20 mouse cellular contexts compared by ENCODE assay signal in genomic region chr1:136165436-136165835, GRCm38 (mm10). TPM values are rescaled to one million over a fixed set of nuclear protein-coding genes. Genes with fewer than 3 reads are reported as not detected.
DNase-seq lines count a peak whose midpoint lies in the region; ATAC-seq and TF ChIP-seq lines count a peak whose summit lies in the region.
"Had no signal": no experiment of that assay in that cellular context is flagged by ENCODE, and none has a peak within 500 bp of the region (broad histone marks: within the 10 kb centered on the region; RNA-seq: fewer than 3 reads in every experiment).

No protein-coding gene starts in this region.

- no peak for TF ChIP-seq EP300 in liver, postnatal 0 days (IDR thresholded peaks at IDR 0.05; ENCODE audit: low read depth)

- H3K4me3 ChIP-seq in forebrain, embryonic 13.5 days = no peak overlapping the region
- no peak overlapping the region for H3K4me3 ChIP-seq in forebrain, embryonic 10.5 days
- H3K4me3 ChIP-seq in forebrain, embryonic 15.5 days = no peak overlapping the region
- no peak overlapping the region for H3K4me3 ChIP-seq in midbrain, embryonic 16.5 days (ENCODE audit: low read depth, low read length)
- H3K4me3 ChIP-seq in liver, postnatal 0 days (ENCODE audit: low read depth, low read length) = no peak overlapping the region
- no peak overlapping the region for H3K4me3 ChIP-seq in kidney, embryonic 14.5 days (ENCODE audit: low read length)

- peaks cover 11% of the 10 kb centered on the region; the same call in 1 of the 2 replicates for H3K4me1 ChIP-seq in forebrain, embryonic 13.5 days
- H3K4me1 ChIP-seq in forebrain, embryonic 10.5 days = peaks cover 15% of the 10 kb centered on the region; the same call in 1 of the 2 replicates
- no peaks in the 10 kb centered on the region for H3K4me1 ChIP-seq in forebrain, embryonic 15.5 days
- no peaks in the 10 kb centered on the region for H3K4me1 ChIP-seq in midbrain, embryonic 16.5 days (ENCODE audit: control insufficient read depth, insufficient read depth, low read length)
- no peaks in the 10 kb centered on the region for H3K4me1 ChIP-seq in liver, postnatal 0 days (ENCODE audit: insufficient read depth)
- H3K4me1 ChIP-seq in kidney, embryonic 14.5 days (ENCODE audit: control insufficient read depth, insufficient read depth, low read length) = 0 out of 2 replicates have a peak, but pooled peaks cover 3% of the 10 kb centered on the region

- H3K27me3 ChIP-seq in forebrain, embryonic 13.5 days = no peaks in the 10 kb centered on the region
- H3K27me3 ChIP-seq in forebrain, embryonic 10.5 days (ENCODE audit: poor library complexity, severe bottlenecking) = no peaks in the 10 kb centered on the region
- H3K27me3 ChIP-seq in forebrain, embryonic 15.5 days = no peaks in the 10 kb centered on the region
- H3K27me3 ChIP-seq in midbrain, embryonic 16.5 days (ENCODE audit: control insufficient read depth, insufficient read depth, low read depth, low read length) = no peaks in the 10 kb centered on the region
- H3K27me3 ChIP-seq in liver, postnatal 0 days (ENCODE audit: insufficient read depth, low read length) = no peaks in the 10 kb centered on the region
- H3K27me3 ChIP-seq in kidney, embryonic 14.5 days (ENCODE audit: control insufficient read depth, insufficient read depth, low read length) = no peaks in the 10 kb centered on the region
- H3K27me3 ChIP-seq: CH12.LX had no signal

- H3K27ac ChIP-seq in forebrain, embryonic 13.5 days = no peak overlapping the region
- no peak overlapping the region for H3K27ac ChIP-seq in forebrain, embryonic 10.5 days
- H3K27ac ChIP-seq in forebrain, embryonic 15.5 days (replicated peaks) = no peak overlapping the region
- H3K27ac ChIP-seq in midbrain, embryonic 16.5 days (ENCODE audit: low read length) = no peak overlapping the region
- no peak overlapping the region for H3K27ac ChIP-seq in liver, postnatal 0 days (ENCODE audit: low read depth)
- no peak overlapping the region for H3K27ac ChIP-seq in kidney, embryonic 14.5 days (ENCODE audit: low read depth, low read length)

- ATAC-seq in forebrain, embryonic 13.5 days = peak; percentile 42; the same call in 1 of the 2 replicates
- ATAC-seq in forebrain, embryonic 15.5 days (replicated peaks) = peak; percentile 45; the same call in 1 of the 2 replicates
- peak; percentile 41 for ATAC-seq in midbrain, embryonic 16.5 days
- no peak for ATAC-seq in liver, postnatal 0 days
- no peak for ATAC-seq in kidney, embryonic 14.5 days (ENCODE audit: low FRiP score, low TSS enrichment)

- no peak for DNase-seq in forebrain, embryonic 10.5 days (ENCODE audit: extremely low spot score, low spot score)
- peak; percentile 47 for DNase-seq in ES-CJ7 (ENCODE audit: low read depth, low spot score)
- no peak for DNase-seq in liver, postnatal 0 days
- DNase-seq: adrenal gland, postnatal 10 days; cerebellum, adult 18-20 months; gastrocnemius, postnatal 25 days; kidney, adult 9 months; kidney, postnatal 4 days; liver; lung, adult 18-20 months; right cerebral cortex, postnatal 25 days; thymus, postnatal 25 days had no signal

- H3K9me3 ChIP-seq in forebrain, embryonic 13.5 days (replicated peaks) = no peaks in the 10 kb centered on the region
- H3K9me3 ChIP-seq in forebrain, embryonic 10.5 days = no peaks in the 10 kb centered on the region
- H3K9me3 ChIP-seq in forebrain, embryonic 15.5 days = no peaks in the 10 kb centered on the region
- H3K9me3 ChIP-seq in midbrain, embryonic 16.5 days (replicated peaks; ENCODE audit: control insufficient read depth, low read length, poor library complexity, severe bottlenecking) = no peaks in the 10 kb centered on the region
- H3K9me3 ChIP-seq in liver, postnatal 0 days (ENCODE audit: low read length) = no peaks in the 10 kb centered on the region
- no peaks in the 10 kb centered on the region for H3K9me3 ChIP-seq in kidney, embryonic 14.5 days (ENCODE audit: control insufficient read depth, low read length)

- WGBS in forebrain, embryonic 13.5 days = 49% methylated on average over 2 of the region's 2 CpGs
- WGBS in forebrain, embryonic 10.5 days = 69% methylated on average over 2 of the region's 2 CpGs
- WGBS in forebrain, embryonic 15.5 days = 49% methylated on average over 2 of the region's 2 CpGs
- WGBS in midbrain, embryonic 16.5 days = 35% methylated on average over 2 of the region's 2 CpGs
- 71% methylated on average over 2 of the region's 2 CpGs for WGBS in liver, postnatal 0 days (ENCODE audit: insufficient replicate concordance)
- 72% methylated on average over 2 of the region's 2 CpGs for WGBS in kidney, embryonic 14.5 days

- peaks cover 93% of the 10 kb centered on the region for H3K36me3 ChIP-seq in forebrain, embryonic 13.5 days (ENCODE audit: poor library complexity, severe bottlenecking)
- H3K36me3 ChIP-seq in forebrain, embryonic 10.5 days (replicated peaks) = peaks cover 65% of the 10 kb centered on the region
- H3K36me3 ChIP-seq in forebrain, embryonic 15.5 days = peaks cover 94% of the 10 kb centered on the region
- H3K36me3 ChIP-seq in midbrain, embryonic 16.5 days (ENCODE audit: control insufficient read depth, insufficient read depth, low read length) = peaks cover 45% of the 10 kb centered on the region
- H3K36me3 ChIP-seq in liver, postnatal 0 days (replicated peaks; ENCODE audit: insufficient read depth, low read length) = peaks cover 21% of the 10 kb centered on the region
- peaks cover 14% of the 10 kb centered on the region; the same call in 1 of the 2 replicates for H3K36me3 ChIP-seq in kidney, embryonic 14.5 days (ENCODE audit: control insufficient read depth, insufficient read depth, low read length)

- TF ChIP-seq CTCF in liver, postnatal 0 days (IDR thresholded peaks at IDR 0.05; ENCODE audit: low read depth) = no peak

- no peak overlapping the region for H3K4me2 ChIP-seq in forebrain, embryonic 13.5 days
- H3K4me2 ChIP-seq in forebrain, embryonic 15.5 days (replicated peaks) = no peak overlapping the region
- H3K4me2 ChIP-seq in midbrain, embryonic 16.5 days (ENCODE audit: low read length) = no peak overlapping the region
- no peak overlapping the region for H3K4me2 ChIP-seq in liver, postnatal 0 days (ENCODE audit: low read depth, low read length)
- no peak overlapping the region for H3K4me2 ChIP-seq in kidney, embryonic 14.5 days (replicated peaks; ENCODE audit: low read depth, low read length)

- no peak overlapping the region for H3K9ac ChIP-seq in forebrain, embryonic 13.5 days
- H3K9ac ChIP-seq in forebrain, embryonic 15.5 days (replicated peaks) = no peak overlapping the region
- no peak overlapping the region for H3K9ac ChIP-seq in midbrain, embryonic 16.5 days (ENCODE audit: low read depth, low read length)
- H3K9ac ChIP-seq in liver, postnatal 0 days (replicated peaks) = no peak overlapping the region
- H3K9ac ChIP-seq in kidney, embryonic 14.5 days (ENCODE audit: low read depth, low read length) = no peak overlapping the region

RNA-seq across cellular contexts. Expression of gene Kif21b, which starts 34.2 kb away (rescaled TPM):
- polyA plus RNA-seq in forebrain, embryonic 13.5 days (2015; fragmentation: Nextera tagmentation; extraction: Ambion mirVana) = 43.4 and 45.5 TPM in 2 replicates
- 5.8 and 8.8 TPM in 2 replicates for polyA plus RNA-seq in forebrain, embryonic 10.5 days (2016; fragmentation: Nextera tagmentation; extraction: Ambion mirVana)
- 71.9 and 75.0 TPM in 2 replicates for polyA plus RNA-seq in forebrain, embryonic 15.5 days (2015; fragmentation: Nextera tagmentation; extraction: Ambion mirVana)
- 47.9 and 55.7 TPM in 2 replicates for polyA plus RNA-seq in midbrain, embryonic 16.5 days (2015; fragmentation: Nextera tagmentation; extraction: Ambion mirVana)
- 0.91 and 1.1 TPM in 2 replicates for polyA plus RNA-seq in liver, postnatal 0 days (2015; fragmentation: Nextera tagmentation; extraction: Ambion mirVana)
- 3.2 and 3.3 TPM in 2 replicates for polyA plus RNA-seq in kidney, embryonic 14.5 days (2014; fragmentation: Nextera tagmentation; extraction: Ambion mirVana)

RNA-seq across cellular contexts. Expression of gene Mroh3, which starts 47.2 kb away (rescaled TPM):
- polyA plus RNA-seq in forebrain, embryonic 13.5 days (2015; fragmentation: Nextera tagmentation; extraction: Ambion mirVana) = 0.20 TPM in 1 of 2 replicates, not detected in the other
- polyA plus RNA-seq in forebrain, embryonic 10.5 days (2016; fragmentation: Nextera tagmentation; extraction: Ambion mirVana) = 0.27 and 0.28 TPM in 2 replicates
- not detected in 2 replicates for polyA plus RNA-seq in forebrain, embryonic 15.5 days (2015; fragmentation: Nextera tagmentation; extraction: Ambion mirVana)
- not detected in 2 replicates for polyA plus RNA-seq in midbrain, embryonic 16.5 days (2015; fragmentation: Nextera tagmentation; extraction: Ambion mirVana)
- polyA plus RNA-seq in liver, postnatal 0 days (2015; fragmentation: Nextera tagmentation; extraction: Ambion mirVana) = not detected in 2 replicates
- polyA plus RNA-seq in kidney, embryonic 14.5 days (2014; fragmentation: Nextera tagmentation; extraction: Ambion mirVana) = 0.21 and 0.43 TPM in 2 replicates
- polyA plus RNA-seq: embryonic facial prominence, embryonic 14.5 days; heart, postnatal 0 days; neural tube, embryonic 11.5 days had no signal

Comparison
In these comparisons a context has a peak if more than half of its experiments do, and no peak if none do; other contexts are left out.
1. ATAC-seq: peak in forebrain, embryonic 13.5 days (single experiment), forebrain, embryonic 15.5 days (single experiment) and midbrain, embryonic 16.5 days (single experiment); none in liver, postnatal 0 days (single experiment) and kidney, embryonic 14.5 days (single experiment).